Mouse (Mus musculus) liver, postnatal 0 days (tissue): Measurements from ENCODE around the gene Arpc3.

Source experiments
- CTCF ChIP-seq: sonication (generic); IDR thresholded peaks from 2 replicates; pipeline ENCODE4 v1.5.1; 2016; ENCODE audit warnings: antibody characterized with exemption, low read depth
- EP300 ChIP-seq: IDR thresholded peaks from 2 replicates; pipeline ENCODE4 v1.6.1; 2016; ENCODE audit warnings: antibody characterized with exemption, low read depth, mild to moderate bottlenecking

GRCm38 (mm10) chr5:122409692-122410645 is 18.3 kb downstream of the Arpc3 start:
- TF ChIP-seq CTCF: peak; percentile 37
- no peak for TF ChIP-seq EP300
